Mouse (Mus musculus): ENCODE data around the gene Aars. TPM values are rescaled to one million over a fixed set of nuclear protein-coding genes. Genes with fewer than 3 reads are reported as not detected.
A peak's percentile ranks its signal among the peaks of the same experiment; 100 is the strongest.

The Aars gene
- polyA plus RNA-seq, 1 experiment from 2014 or later, result 52.3 TPM

- WGBS, result 41% methylated on average over 4 of the region's 4 CpGs
- H3K4me2 ChIP-seq (ENCODE audit: low read depth, low read length), result no peak overlapping the region
Measured at GRCm38 (mm10) chr8:111029589-111029988, 3.4 kb upstream of the Aars start.

DNA sequence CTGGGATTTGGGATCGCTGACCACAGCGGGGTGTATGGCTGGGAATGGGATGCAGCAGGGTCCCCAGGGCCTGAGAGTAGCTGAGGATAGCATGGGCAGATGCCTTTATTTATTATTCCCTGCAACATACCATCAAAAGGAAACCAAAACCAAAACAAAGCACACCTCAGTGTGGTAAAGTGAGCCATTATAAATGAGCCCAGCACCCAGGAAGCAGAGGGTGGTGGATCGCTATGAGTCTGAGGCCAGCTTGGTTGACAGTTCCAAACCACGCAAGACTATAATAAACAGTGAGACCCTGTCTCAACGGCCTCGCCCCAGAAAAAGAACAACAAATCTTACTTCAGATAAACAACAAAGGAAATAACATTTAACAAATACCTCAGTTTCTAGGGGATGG, 2.9 kb upstream of the Aars start:
- ATAC-seq, result no peak
- no peak overlapping the region for H3K27ac ChIP-seq (ENCODE audit: low read length)
- no peak overlapping the region for H3K4me3 ChIP-seq (ENCODE audit: low read length)
- H3K4me1 ChIP-seq (ENCODE audit: control insufficient read depth, insufficient read depth, low read length), result peaks cover 6% of the 10 kb centered on the region
- no peaks in the 10 kb centered on the region for H3K27me3 ChIP-seq (replicated peaks; ENCODE audit: control insufficient read depth, insufficient read depth, low read length)
- H3K9me3 ChIP-seq (ENCODE audit: control insufficient read depth, low read length), result no peaks in the 10 kb centered on the region
- 75% methylated on average over 6 of the region's 6 CpGs for WGBS
- H3K9ac ChIP-seq (ENCODE audit: low read depth, low read length), result no peak overlapping the region
- H3K36me3 ChIP-seq (ENCODE audit: control insufficient read depth, insufficient read depth, low read length), result no peaks in the 10 kb centered on the region
- no peak overlapping the region for H3K4me2 ChIP-seq (ENCODE audit: low read depth, low read length)

More at GRCm38 (mm10) chr8:111029589-111029988, 3.4 kb upstream of the Aars start:
- no peak overlapping the region for H3K27ac ChIP-seq (ENCODE audit: low read length)
- H3K9ac ChIP-seq (ENCODE audit: low read depth, low read length), result no peak overlapping the region
- H3K4me3 ChIP-seq (ENCODE audit: low read length), result no peak overlapping the region
- ATAC-seq, result no peak
- no peaks in the 10 kb centered on the region for H3K9me3 ChIP-seq (ENCODE audit: control insufficient read depth, low read length)
- H3K36me3 ChIP-seq (ENCODE audit: control insufficient read depth, insufficient read depth, low read length), result no peaks in the 10 kb centered on the region
- peaks cover under 1% of the 10 kb centered on the region for H3K4me1 ChIP-seq (ENCODE audit: control insufficient read depth, insufficient read depth, low read length)
- H3K27me3 ChIP-seq (replicated peaks; ENCODE audit: control insufficient read depth, insufficient read depth, low read length), result no peaks in the 10 kb centered on the region

DNA sequence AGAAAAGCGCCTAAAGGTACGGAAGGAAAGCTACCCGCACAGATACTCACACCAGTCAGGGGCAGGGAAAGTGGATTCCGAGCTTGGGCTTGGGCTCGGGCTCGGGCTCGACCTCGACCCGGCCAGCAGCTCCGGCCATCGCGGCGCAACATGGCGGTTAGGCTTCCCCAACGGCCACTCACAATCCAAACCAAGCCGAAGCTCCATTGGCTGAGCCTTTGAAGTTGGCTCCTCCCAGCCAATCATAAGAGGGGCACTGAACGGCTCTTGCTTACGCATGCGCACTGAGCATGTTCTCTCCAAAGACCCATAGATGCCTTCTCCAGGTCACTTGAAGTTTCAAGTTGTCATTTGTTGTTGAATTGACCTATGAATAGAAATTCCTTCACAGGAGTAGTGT, 1.4 kb upstream of the Aars start, which contains the start of gene Ddx19b:
TSS of gene Ddx19b (minus strand) at position 180 of the 400 bp plus-strand sequence.
- ATAC-seq, result no peak
- H3K27ac ChIP-seq (ENCODE audit: low read length), result no peak within 1 kb of the TSS
- no peak within 1 kb of the TSS for H3K4me2 ChIP-seq (ENCODE audit: low read depth, low read length)
- 92% methylated on average over 19 of the region's 19 CpGs for WGBS
- H3K9ac ChIP-seq (ENCODE audit: low read depth, low read length), result no peak within 1 kb of the TSS
- H3K27me3 ChIP-seq (replicated peaks; ENCODE audit: control insufficient read depth, insufficient read depth, low read length), result no peaks in the 10 kb centered on the region
- no peaks in the 10 kb centered on the region for H3K36me3 ChIP-seq (ENCODE audit: control insufficient read depth, insufficient read depth, low read length)
- peaks cover 9% of the 10 kb centered on the region for H3K4me1 ChIP-seq (ENCODE audit: control insufficient read depth, insufficient read depth, low read length)
- no peaks in the 10 kb centered on the region for H3K9me3 ChIP-seq (ENCODE audit: control insufficient read depth, low read length)
- no peak within 1 kb of the TSS for H3K4me3 ChIP-seq (ENCODE audit: low read length)

- peak overlapping the region; percentile 74 for H3K9ac ChIP-seq (ENCODE audit: low read depth, low read length)
- H3K27ac ChIP-seq (ENCODE audit: low read length), result peak overlapping the region; percentile 53
- no peaks in the 10 kb centered on the region for H3K36me3 ChIP-seq (ENCODE audit: control insufficient read depth, insufficient read depth, low read length)
- ATAC-seq, result peak; percentile 99
- peaks cover 9% of the 10 kb centered on the region for H3K4me1 ChIP-seq (ENCODE audit: control insufficient read depth, insufficient read depth, low read length)
- 6% methylated on average over 36 of the region's 37 CpGs for WGBS
- H3K4me3 ChIP-seq (ENCODE audit: low read length), result peak overlapping the region; percentile 77
- peak overlapping the region; percentile 74 for H3K4me2 ChIP-seq (ENCODE audit: low read depth, low read length)
- H3K27me3 ChIP-seq (replicated peaks; ENCODE audit: control insufficient read depth, insufficient read depth, low read length), result no peaks in the 10 kb centered on the region
- no peaks in the 10 kb centered on the region for H3K9me3 ChIP-seq (ENCODE audit: control insufficient read depth, low read length)
Measured at GRCm38 (mm10) chr8:111033482-111034215, 705 bp downstream of the Aars start.

DNA sequence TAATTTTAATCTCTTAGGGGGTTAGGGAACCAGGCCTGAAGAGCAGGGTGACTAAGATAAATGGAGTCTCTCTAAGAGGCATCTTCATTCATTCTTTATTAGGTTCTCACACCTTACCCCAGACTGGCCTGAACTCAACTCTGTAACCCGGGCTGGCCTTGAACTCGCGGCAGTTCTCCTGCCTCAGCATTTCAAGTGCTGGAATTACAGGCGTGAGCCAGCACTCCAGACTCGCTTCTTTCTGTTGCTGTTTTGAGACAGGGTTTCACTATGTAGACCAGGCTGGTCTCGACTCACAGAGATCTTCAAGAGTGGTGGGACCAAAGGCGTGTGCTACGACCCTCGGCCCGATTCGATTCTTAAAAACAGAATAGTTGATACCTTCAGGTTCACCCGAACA, 1.3 kb downstream of the Aars start:
- peak overlapping the region; percentile 74 for H3K4me2 ChIP-seq (ENCODE audit: low read depth, low read length)
- ATAC-seq, result no peak; the same call in none of the 2 replicates
- no peaks in the 10 kb centered on the region for H3K9me3 ChIP-seq (ENCODE audit: control insufficient read depth, low read length)
- H3K27me3 ChIP-seq (replicated peaks; ENCODE audit: control insufficient read depth, insufficient read depth, low read length), result no peaks in the 10 kb centered on the region
- peak overlapping the region; percentile 53 for H3K27ac ChIP-seq (ENCODE audit: low read length)
- 0 out of 2 replicates have a peak, but pooled peaks cover 4% of the 10 kb centered on the region for H3K36me3 ChIP-seq (ENCODE audit: control insufficient read depth, insufficient read depth, low read length)
- peak overlapping the region; percentile 74 for H3K9ac ChIP-seq (ENCODE audit: low read depth, low read length)
- H3K4me1 ChIP-seq (ENCODE audit: control insufficient read depth, insufficient read depth, low read length), result peaks cover 9% of the 10 kb centered on the region
- H3K4me3 ChIP-seq (ENCODE audit: low read length), result peak overlapping the region; percentile 77
- 23% methylated on average over 12 of the region's 12 CpGs for WGBS

GRCm38 (mm10) chr8:111036591-111036990, 3.6 kb downstream of the Aars start:
- H3K27ac ChIP-seq (ENCODE audit: low read length), result no peak overlapping the region
- H3K4me1 ChIP-seq (ENCODE audit: control insufficient read depth, insufficient read depth, low read length), result peaks cover 9% of the 10 kb centered on the region
- no peak overlapping the region for H3K4me3 ChIP-seq (ENCODE audit: low read length)
- H3K9ac ChIP-seq (ENCODE audit: low read depth, low read length), result no peak overlapping the region
- H3K9me3 ChIP-seq (ENCODE audit: control insufficient read depth, low read length), result no peaks in the 10 kb centered on the region
- peaks cover 11% of the 10 kb centered on the region; the same call in 1 of the 2 replicates for H3K36me3 ChIP-seq (ENCODE audit: control insufficient read depth, insufficient read depth, low read length)
- H3K4me2 ChIP-seq (ENCODE audit: low read depth, low read length), result no peak overlapping the region
- WGBS, result 95% methylated on average over 15 of the region's 15 CpGs
- H3K27me3 ChIP-seq (replicated peaks; ENCODE audit: control insufficient read depth, insufficient read depth, low read length), result no peaks in the 10 kb centered on the region
- no peak for ATAC-seq

GRCm38 (mm10) chr8:111042546-111042945, 9.6 kb downstream of the Aars start:
- H3K9ac ChIP-seq (ENCODE audit: low read depth, low read length), result no peak overlapping the region
- no peaks in the 10 kb centered on the region for H3K27me3 ChIP-seq (replicated peaks; ENCODE audit: control insufficient read depth, insufficient read depth, low read length)
- no peak overlapping the region for H3K4me2 ChIP-seq (ENCODE audit: low read depth, low read length)
- no peak overlapping the region for H3K27ac ChIP-seq (ENCODE audit: low read length)
- ATAC-seq, result no peak; the same call in 1 of the 2 replicates
- WGBS, result 94% methylated on average over 19 of the region's 19 CpGs
- H3K36me3 ChIP-seq (ENCODE audit: control insufficient read depth, insufficient read depth, low read length), result peaks cover 27% of the 10 kb centered on the region
- H3K9me3 ChIP-seq (ENCODE audit: control insufficient read depth, low read length), result no peaks in the 10 kb centered on the region
- no peaks in the 10 kb centered on the region for H3K4me1 ChIP-seq (ENCODE audit: control insufficient read depth, insufficient read depth, low read length)
- no peak overlapping the region for H3K4me3 ChIP-seq (ENCODE audit: low read length)

DNA sequence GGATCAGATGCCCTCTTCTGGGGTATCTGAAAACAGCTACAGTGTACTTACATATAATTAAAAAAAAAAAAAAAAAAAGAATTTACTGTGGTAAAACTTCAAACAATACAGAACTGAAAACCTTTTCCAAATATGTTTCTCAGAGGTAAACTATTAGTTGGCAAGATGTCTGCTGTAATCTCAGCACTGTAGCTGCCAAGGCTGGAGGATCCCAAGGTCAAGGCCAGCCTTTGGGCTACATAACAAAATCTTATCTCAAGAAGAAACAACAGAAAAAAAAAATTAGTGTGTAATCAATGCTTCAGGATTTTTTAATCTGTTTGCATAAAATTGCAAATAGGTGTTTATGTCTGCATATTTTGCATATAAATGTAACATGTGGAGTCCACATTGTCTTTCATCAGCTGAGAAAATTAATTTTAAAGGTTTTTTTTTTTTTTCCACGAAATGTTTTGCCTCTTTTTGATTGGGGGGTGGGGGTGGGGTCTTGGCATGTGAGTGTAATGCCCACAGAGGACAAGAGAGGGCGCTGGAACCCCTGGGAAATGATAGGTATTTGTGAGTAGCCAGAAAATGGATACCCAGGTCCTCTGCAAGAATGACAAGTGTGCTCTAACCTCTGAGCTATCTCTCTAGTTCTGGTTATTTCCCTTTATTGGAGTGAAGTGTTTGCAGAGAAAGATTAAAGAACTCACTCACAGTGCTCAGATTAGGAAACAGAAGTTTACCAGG, 11.2 kb downstream of the Aars start:
- no peak overlapping the region for H3K4me2 ChIP-seq (ENCODE audit: low read depth, low read length)
- WGBS, result 40% methylated on average over 2 of the region's 2 CpGs
- H3K4me1 ChIP-seq (ENCODE audit: control insufficient read depth, insufficient read depth, low read length), result no peaks in the 10 kb centered on the region
- no peak overlapping the region for H3K9ac ChIP-seq (ENCODE audit: low read depth, low read length)
- peaks cover 26% of the 10 kb centered on the region for H3K36me3 ChIP-seq (ENCODE audit: control insufficient read depth, insufficient read depth, low read length)
- no peaks in the 10 kb centered on the region for H3K9me3 ChIP-seq (ENCODE audit: control insufficient read depth, low read length)
- no peak for ATAC-seq
- H3K27me3 ChIP-seq (replicated peaks; ENCODE audit: control insufficient read depth, insufficient read depth, low read length), result no peaks in the 10 kb centered on the region
- H3K27ac ChIP-seq (ENCODE audit: low read length), result no peak overlapping the region
- H3K4me3 ChIP-seq (ENCODE audit: low read length), result no peak overlapping the region

DNA sequence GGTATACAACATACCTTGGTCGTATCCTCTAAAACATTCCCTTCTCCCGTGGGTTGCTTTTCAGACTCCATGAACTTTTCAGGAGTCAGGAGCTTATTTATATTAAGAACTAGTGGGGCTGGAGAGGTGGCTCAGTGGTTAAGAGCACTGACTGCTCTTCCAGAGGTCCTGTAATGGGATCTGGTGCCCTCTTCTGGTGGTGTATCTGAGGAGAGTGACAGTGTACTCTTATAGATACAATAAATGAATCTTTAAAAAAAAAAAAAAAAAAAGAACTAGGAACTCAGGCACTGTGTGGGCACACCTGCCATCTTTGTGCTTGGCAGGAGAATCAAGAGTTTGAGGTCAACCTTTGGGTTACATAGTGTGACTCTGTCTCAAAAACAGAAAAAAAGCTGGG, 15.8 kb downstream of the Aars start:
- Histone ChIP-seq H3K36me3 (ENCODE audit: control insufficient read depth, insufficient read depth, low read length) (peaks cover 33% of the 10 kb centered on the region), H3K9me3 (ENCODE audit: control insufficient read depth, low read length) (no peaks in the 10 kb centered on the region), H3K4me3 (ENCODE audit: low read length) (no peak overlapping the region), H3K9ac (ENCODE audit: low read depth, low read length) (no peak overlapping the region), H3K4me1 (ENCODE audit: control insufficient read depth, insufficient read depth, low read length) (no peaks in the 10 kb centered on the region), H3K4me2 (ENCODE audit: low read depth, low read length) (no peak overlapping the region), H3K27me3 (replicated peaks; ENCODE audit: control insufficient read depth, insufficient read depth, low read length) (no peaks in the 10 kb centered on the region), H3K27ac (ENCODE audit: low read length) (no peak overlapping the region)
- WGBS, result 92% methylated on average over 2 of the region's 2 CpGs
- ATAC-seq, result no peak

Measured in intestine, embryonic 16.5 days (tissue).